Mouse (Mus musculus) limb, embryonic 14.5 days (tissue): Measurements from ENCODE around the gene Sec24d. TPM values are rescaled to one million over a fixed set of nuclear protein-coding genes. Genes with fewer than 3 reads are reported as not detected.
A peak's percentile ranks its signal among the peaks of the same experiment; 100 is the strongest.

Experiments
- ATAC-seq: fragments of 200-750 bp; cut with Nextera tagmentation; 2 replicates; pipeline ENCODE4 v1.8.0; 2017; ENCODE audit warnings: low read depth, moderate number of reproducible peaks, moderate TSS enrichment; ENCODE audit not compliant: low FRiP score
- DNase-seq: peaks from one replicate; pipeline ENCODE4 v3.0.0-alpha.2; 2015; ENCODE audit warnings: low spot score
- H3K27ac ChIP-seq: fragments of 300-500 bp; sonication (generic); replicated peaks from 2 replicates; pipeline ENCODE4 v1.5.1; 2014; ENCODE audit warnings: low read depth, mild to moderate bottlenecking, low read length, moderate library complexity, mixed read lengths
- H3K27me3 ChIP-seq: fragments of 300-500 bp; sonication (generic); 2 replicates; pipeline ENCODE4 v1.6.1; 2014; ENCODE audit warnings: low read length, mixed read lengths; ENCODE audit not compliant: control insufficient read depth, insufficient read depth
- H3K36me3 ChIP-seq: fragments of 300-500 bp; sonication (generic); 2 replicates; pipeline ENCODE4 v1.6.1; 2014; ENCODE audit warnings: mild to moderate bottlenecking, low read length, moderate library complexity, mixed read lengths; ENCODE audit not compliant: control insufficient read depth, insufficient read depth
- H3K4me1 ChIP-seq: fragments of 300-500 bp; sonication (generic); 2 replicates; pipeline ENCODE4 v1.6.1; 2014; ENCODE audit warnings: antibody characterized with exemption, low read length, mixed read lengths; ENCODE audit not compliant: control insufficient read depth, insufficient read depth
- H3K4me2 ChIP-seq: fragments of 300-500 bp; sonication (generic); replicated peaks from 2 replicates; pipeline ENCODE4 v1.6.1; 2014; ENCODE audit warnings: low read depth, mild to moderate bottlenecking, low read length, moderate library complexity; ENCODE audit not compliant: severe bottlenecking
- H3K4me3 ChIP-seq: fragments of 300-500 bp; sonication (generic); replicated peaks from 2 replicates; pipeline ENCODE4 v1.5.1; 2014; ENCODE audit warnings: low read length
- H3K9ac ChIP-seq: fragments of 300-500 bp; sonication (generic); 2 replicates; pipeline ENCODE4 v1.6.1; 2014; ENCODE audit warnings: mild to moderate bottlenecking, low read depth, low read length, moderate library complexity; ENCODE audit not compliant: severe bottlenecking
- H3K9me3 ChIP-seq: fragments of 300-500 bp; sonication (generic); 2 replicates; pipeline ENCODE4 v1.6.1; 2016; ENCODE audit warnings: low read length; ENCODE audit not compliant: control insufficient read depth
- POLR2A ChIP-seq: fragments of 200-500 bp; IDR thresholded peaks from 2 replicates; pipeline ENCODE4 v1.8.0; 2012; ENCODE audit warnings: inconsistent platforms, mild to moderate bottlenecking, moderate library complexity, borderline replicate concordance; ENCODE audit not compliant: insufficient read depth, insufficient read length; ENCODE audit errors: extremely low read depth
- WGBS: fragments of 180-500 bp; shearing (Covaris S2); extraction: QIAGEN DNeasy Blood & Tissue Kit; methylation state at CpG from one replicate; pipeline ENCODE4 v1.1.7; 2014; 5-methylcytosine and 5-hydroxymethylcytosine counted together
- polyA plus RNA-seq, 2 experiments: library from polyadenylated mRNA; depleted of rRNA in 1 of 2; stranded (reverse) in 1 of 2; unstranded in 1 of 2; fragments of >200 nt; fragmentation: Nextera tagmentation in 1 of 2; extraction: Ambion mirVana in 1 of 2; gene quantifications; 2 replicates each; pipeline versions ENCODE4 v1.2.1 to v1.2.3; 2012 to 2014

Gene Sec24d
- polyA plus RNA-seq (2012; rRNA removed) (97.5 and 175 TPM in 2 replicates), polyA plus RNA-seq (2014; fragmentation: Nextera tagmentation; extraction: Ambion mirVana) (110 TPM in 2 replicates)

DNA sequence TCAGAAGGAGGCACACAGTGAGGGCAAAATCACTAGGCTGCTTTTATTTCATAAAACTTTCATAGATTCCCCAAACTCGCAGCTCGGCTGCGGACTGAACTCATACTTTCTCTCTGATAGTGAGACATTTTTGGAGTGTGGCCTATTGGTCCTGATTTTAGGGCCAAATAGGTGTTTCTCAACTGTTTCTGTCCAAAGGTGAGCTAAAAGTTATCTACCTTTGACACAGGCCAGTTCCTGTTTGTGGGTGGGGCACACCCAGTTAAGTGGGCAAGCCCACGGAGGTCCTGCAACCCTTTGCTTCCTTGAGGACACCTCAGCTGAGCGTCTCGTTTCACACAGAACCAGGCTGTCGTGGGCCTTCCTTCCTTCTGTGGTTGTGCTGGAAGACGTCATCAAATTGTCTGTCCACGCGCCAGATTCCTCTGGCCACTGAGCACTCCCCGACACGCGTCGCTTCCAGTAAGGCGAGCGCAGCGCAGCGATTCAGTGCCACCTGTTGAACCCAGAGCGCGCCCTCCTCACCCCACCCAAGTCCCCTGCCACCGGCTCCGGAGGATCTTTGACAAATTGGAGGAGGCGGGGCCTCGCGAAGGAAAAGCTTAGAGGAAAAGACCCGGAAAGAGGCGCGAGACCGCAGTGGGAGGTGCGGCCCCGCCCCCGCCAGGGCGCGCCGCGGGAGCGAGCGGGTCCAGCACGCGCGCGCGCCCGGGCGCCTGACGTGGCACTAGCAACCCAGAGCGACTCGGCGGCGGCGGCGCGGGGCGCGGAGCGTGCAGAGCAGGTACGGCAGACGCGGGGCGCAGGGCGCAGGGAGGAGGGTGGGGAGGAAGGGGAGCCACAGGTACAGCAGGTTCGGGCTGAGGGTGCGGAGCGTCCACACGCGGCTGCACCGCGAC lies at the start of gene Sec24d:
Sec24d (plus strand) TSS at position 703 of the 899 bp plus-strand sequence.
- Histone ChIP-seq H3K9ac (peak within 1 kb of the TSS; percentile 85), H3K36me3 (peaks cover 26% of the 10 kb centered on the region), H3K27me3 (no peaks in the 10 kb centered on the region), H3K4me2 (peak within 1 kb of the TSS; percentile 56), H3K4me1 (peaks cover 12% of the 10 kb centered on the region; the same call in 1 of the 2 replicates), H3K4me3 (peak within 1 kb of the TSS; percentile 81), H3K27ac (peak within 1 kb of the TSS; percentile 80), H3K9me3 (no peaks in the 10 kb centered on the region)
- ATAC-seq, result peak; percentile 93
- 5% methylated on average over 38 of the region's 68 CpGs for WGBS
- peak; percentile 86 for DNase-seq
- 0 out of 2 replicates have a peak, but pooled peaks have one; percentile 32 for TF ChIP-seq POLR2A

DNA sequence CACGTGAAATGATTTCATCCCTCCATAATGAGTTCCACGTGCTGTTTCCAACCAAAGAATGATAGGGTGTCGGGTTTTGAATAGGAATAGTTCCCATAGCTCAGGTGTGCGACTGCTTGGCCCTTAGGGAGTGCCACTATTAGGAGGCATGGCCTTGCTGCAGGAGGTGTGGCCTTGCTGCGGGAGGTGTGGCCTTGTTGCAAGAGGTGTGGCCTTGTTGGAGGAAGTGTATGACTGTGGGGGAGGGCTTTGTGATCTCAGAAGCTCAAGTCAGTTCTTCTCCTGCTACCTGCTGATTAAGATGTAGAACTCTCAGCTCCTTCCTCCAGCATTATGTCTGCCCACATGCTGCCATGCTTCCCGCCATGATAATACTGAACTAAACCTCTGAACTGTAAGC lies 48.6 kb upstream of the Sec24d start:
- Histone ChIP-seq H3K4me2 (no peak overlapping the region), H3K4me1 (no peaks in the 10 kb centered on the region), H3K27ac (no peak overlapping the region), H3K27me3 (no peaks in the 10 kb centered on the region), H3K4me3 (no peak overlapping the region), H3K9ac (no peak overlapping the region), H3K36me3 (no peaks in the 10 kb centered on the region), H3K9me3 (no peaks in the 10 kb centered on the region)
- ATAC-seq (no peak), DNase-seq (no peak)
- 35% methylated on average over 6 of the region's 6 CpGs for WGBS
- TF ChIP-seq POLR2A, result no peak

DNA sequence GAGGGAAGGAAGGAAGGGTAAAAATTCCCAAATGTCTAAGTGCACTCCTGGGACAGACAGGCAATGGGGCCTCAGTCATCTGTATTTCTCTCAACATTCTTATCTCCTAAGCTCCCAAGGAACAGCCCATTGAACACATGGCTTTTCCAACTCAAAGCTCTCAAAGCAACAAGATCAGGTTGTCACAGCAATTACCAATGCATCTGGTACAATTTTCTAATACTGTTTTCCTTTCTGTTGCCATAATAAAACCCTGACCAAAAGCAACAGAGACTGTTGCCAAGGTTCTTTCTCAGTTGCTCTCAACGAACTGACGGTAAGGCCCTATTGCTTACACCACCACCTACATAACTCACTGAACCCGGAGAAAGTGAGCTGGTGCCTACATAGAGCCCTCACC lies 40.0 kb upstream of the Sec24d start:
- no peak for DNase-seq
- ATAC-seq, result no peak
- Histone ChIP-seq H3K9ac (no peak overlapping the region), H3K4me2 (no peak overlapping the region), H3K4me3 (no peak overlapping the region), H3K27me3 (no peaks in the 10 kb centered on the region), H3K27ac (no peak overlapping the region), H3K9me3 (no peaks in the 10 kb centered on the region), H3K4me1 (no peaks in the 10 kb centered on the region), H3K36me3 (no peaks in the 10 kb centered on the region)
- 81% methylated on average over 3 of the region's 3 CpGs for WGBS
- no peak for TF ChIP-seq POLR2A

GRCm38 (mm10) chr3:123231639-123232038 lies 35.6 kb upstream of the Sec24d start:
- Histone ChIP-seq H3K4me2 (no peak overlapping the region), H3K27me3 (no peaks in the 10 kb centered on the region), H3K36me3 (no peaks in the 10 kb centered on the region), H3K4me1 (peaks cover 3% of the 10 kb centered on the region; the same call in 1 of the 2 replicates), H3K9me3 (no peaks in the 10 kb centered on the region), H3K27ac (no peak overlapping the region), H3K9ac (no peak overlapping the region), H3K4me3 (no peak overlapping the region)
- DNase-seq (no peak), ATAC-seq (no peak)
- TF ChIP-seq POLR2A, result no peak
- 88% methylated on average over 2 of the region's 2 CpGs for WGBS

GRCm38 (mm10) chr3:123234191-123234836 lies 32.9 kb upstream of the Sec24d start:
- Histone ChIP-seq H3K9ac (no peak overlapping the region), H3K4me2 (no peak overlapping the region), H3K4me1 (peaks cover 9% of the 10 kb centered on the region), H3K27ac (no peak overlapping the region), H3K9me3 (no peaks in the 10 kb centered on the region), H3K36me3 (no peaks in the 10 kb centered on the region), H3K4me3 (no peak overlapping the region), H3K27me3 (no peaks in the 10 kb centered on the region)
- 36% methylated on average over 16 of the region's 16 CpGs for WGBS
- no peak for ATAC-seq
- no peak for TF ChIP-seq POLR2A
- peak; percentile 72 for DNase-seq
